Mouse (Mus musculus) brown adipose tissue, adult 24 weeks (tissue): ENCODE measurements around the gene Gramd2. TPM values are rescaled to one million over a fixed set of nuclear protein-coding genes. Genes with fewer than 3 reads are reported as not detected.

Experiments used
- H3K27ac ChIP-seq: fragments of 200-500 bp; replicated peaks from 2 replicates; pipeline ENCODE4 v1.5.1; 2012; ENCODE audit warnings: low read depth, mild to moderate bottlenecking, low read length
- H3K4me1 ChIP-seq: fragments of 200-500 bp; 2 replicates; pipeline ENCODE4 v1.6.1; 2012; ENCODE audit warnings: low read length, mixed read lengths; ENCODE audit not compliant: control insufficient read depth, insufficient read depth, insufficient read length
- H3K4me3 ChIP-seq: fragments of 200-500 bp; 2 replicates; pipeline ENCODE4 v1.5.1; 2012; ENCODE audit warnings: low read depth, mild to moderate bottlenecking, low read length, moderate library complexity; ENCODE audit not compliant: insufficient read depth
- polyA plus RNA-seq: library from polyadenylated mRNA; stranded (reverse); fragments of >200 nt; gene quantifications from 2 replicates; pipeline ENCODE4 v1.2.4, GENCODE M21; 2012; ENCODE audit not compliant: missing spikeins, insufficient read depth, insufficient read length

The Gramd2 gene
- polyA plus RNA-seq, 1 experiment, result not detected

GRCm38 (mm10) chr9:59723791-59724442 is 44.0 kb downstream of the Gramd2 start:
- H3K27ac ChIP-seq, result no peak overlapping the region
- H3K4me3 ChIP-seq, result no peak overlapping the region
- H3K4me1 ChIP-seq, result peaks cover 4% of the 10 kb centered on the region

- no peak overlapping the region for H3K4me3 ChIP-seq
- H3K27ac ChIP-seq, result no peak overlapping the region
- H3K4me1 ChIP-seq, result peaks cover 4% of the 10 kb centered on the region
These were observed 45.6 kb downstream of the Gramd2 start for GRCm38 (mm10) chr9:59725515-59725914.

GRCm38 (mm10) chr9:59727569-59728286 is 47.8 kb downstream of the Gramd2 start:
- Histone ChIP-seq H3K4me1 (peaks cover 4% of the 10 kb centered on the region), H3K4me3 (no peak overlapping the region), H3K27ac (no peak overlapping the region)

- peaks cover 4% of the 10 kb centered on the region for H3K4me1 ChIP-seq
- H3K27ac ChIP-seq, result no peak overlapping the region
- H3K4me3 ChIP-seq, result no peak overlapping the region
These were observed 51.2 kb downstream of the Gramd2 start for GRCm38 (mm10) chr9:59731136-59731535.

- Histone ChIP-seq H3K27ac (no peak overlapping the region), H3K4me1 (peaks cover 2% of the 10 kb centered on the region), H3K4me3 (no peak overlapping the region)
These were observed 53.1 kb downstream of the Gramd2 start for GRCm38 (mm10) chr9:59733075-59733474.

GRCm38 (mm10) chr9:59735394-59735793 is 55.5 kb downstream of the Gramd2 start:
- H3K27ac ChIP-seq, result no peak overlapping the region

GRCm38 (mm10) chr9:59740593-59740992 is 60.6 kb downstream of the Gramd2 start:
- Histone ChIP-seq H3K4me1 (no peaks in the 10 kb centered on the region), H3K27ac (no peak overlapping the region), H3K4me3 (no peak overlapping the region)

More at GRCm38 (mm10) chr9:59735394-59735793, 55.5 kb downstream of the Gramd2 start:
- Histone ChIP-seq H3K4me3 (no peak overlapping the region), H3K4me1 (no peaks in the 10 kb centered on the region; the same call in 1 of the 2 replicates)

GRCm38 (mm10) chr9:59743903-59744302 is 64.0 kb downstream of the Gramd2 start:
- Histone ChIP-seq H3K4me1 (no peaks in the 10 kb centered on the region), H3K4me3 (no peak overlapping the region), H3K27ac (no peak overlapping the region)

- H3K27ac ChIP-seq, result no peak overlapping the region
- peaks cover 2% of the 10 kb centered on the region; the same call in 1 of the 2 replicates for H3K4me1 ChIP-seq
These were observed 68.4 kb downstream of the Gramd2 start for GRCm38 (mm10) chr9:59748387-59748786.

GRCm38 (mm10) chr9:59748969-59749368 is 69.0 kb downstream of the Gramd2 start:
- no peak overlapping the region for H3K4me3 ChIP-seq

More at GRCm38 (mm10) chr9:59748387-59748786, 68.4 kb downstream of the Gramd2 start:
- H3K4me3 ChIP-seq, result no peak overlapping the region

GRCm38 (mm10) chr9:59749581-59750265 is 69.8 kb downstream of the Gramd2 start:
- H3K4me1 ChIP-seq, result peaks cover 2% of the 10 kb centered on the region; the same call in 1 of the 2 replicates
- no peak overlapping the region for H3K27ac ChIP-seq
- H3K4me3 ChIP-seq, result peak overlapping the region; percentile 25; the same call in 1 of the 2 replicates

More at GRCm38 (mm10) chr9:59748969-59749368, 69.0 kb downstream of the Gramd2 start:
- Histone ChIP-seq H3K4me1 (peaks cover 2% of the 10 kb centered on the region; the same call in 1 of the 2 replicates), H3K27ac (no peak overlapping the region)

GRCm38 (mm10) chr9:59750267-59751065 is 70.5 kb downstream of the Gramd2 start, which contains the start of the genes Senp8 and Myo9a:
TSS of gene Senp8 (minus strand) at chr9:59750710.
TSS of gene Myo9a (plus strand) at chr9:59750896.
- peak within 1 kb of the TSS; percentile 99 for H3K4me3 ChIP-seq
- H3K27ac ChIP-seq, result peak within 1 kb of the TSS; percentile 96
- H3K4me1 ChIP-seq, result peaks cover 2% of the 10 kb centered on the region; the same call in 1 of the 2 replicates

- Histone ChIP-seq H3K27ac (peak overlapping the region; percentile 91), H3K4me1 (peaks cover 2% of the 10 kb centered on the region; the same call in 1 of the 2 replicates), H3K4me3 (peak overlapping the region; percentile 99)
These were observed 71.2 kb downstream of the Gramd2 start for GRCm38 (mm10) chr9:59751066-59751581.

GRCm38 (mm10) chr9:59751966-59752365 is 72.0 kb downstream of the Gramd2 start:
- H3K4me3 ChIP-seq, result peak overlapping the region; percentile 48
- peak overlapping the region; percentile 18; the same call in 1 of the 2 replicates for H3K27ac ChIP-seq
- peaks cover 2% of the 10 kb centered on the region; the same call in 1 of the 2 replicates for H3K4me1 ChIP-seq
